Mouse (Mus musculus) brain, embryonic 14.5 days (tissue): Measurements from ENCODE around the gene Ykt6. TPM values are rescaled to one million over a fixed set of nuclear protein-coding genes. Genes with fewer than 3 reads are reported as not detected.

Experiments used
- DNase-seq: peaks from one replicate; pipeline ENCODE4 v3.0.0-alpha.2; 2011; ENCODE audit warnings: low read depth
- CTCF ChIP-seq: fragments of 200-500 bp; IDR thresholded peaks from 2 replicates; pipeline ENCODE4 v1.5.1; 2012; ENCODE audit warnings: inconsistent platforms, mild to moderate bottlenecking, moderate library complexity, borderline replicate concordance; ENCODE audit not compliant: insufficient read depth, insufficient read length; ENCODE audit errors: extremely low read depth
- POLR2A ChIP-seq: fragments of 200-500 bp; IDR thresholded peaks from 2 replicates; pipeline ENCODE4 v1.6.1; 2012; ENCODE audit warnings: mild to moderate bottlenecking, inconsistent platforms, borderline replicate concordance; ENCODE audit not compliant: poor library complexity, insufficient read depth, insufficient read length, severe bottlenecking; ENCODE audit errors: extremely low read depth
- polyA plus RNA-seq: library from polyadenylated mRNA; depleted of rRNA; stranded (reverse); fragments of >200 nt; gene quantifications from 2 replicates; pipeline ENCODE4 v1.2.3, GENCODE M21; 2012; rRNA removed

Gene Ykt6
- polyA plus RNA-seq, 1 experiment = 106 TPM

DNA sequence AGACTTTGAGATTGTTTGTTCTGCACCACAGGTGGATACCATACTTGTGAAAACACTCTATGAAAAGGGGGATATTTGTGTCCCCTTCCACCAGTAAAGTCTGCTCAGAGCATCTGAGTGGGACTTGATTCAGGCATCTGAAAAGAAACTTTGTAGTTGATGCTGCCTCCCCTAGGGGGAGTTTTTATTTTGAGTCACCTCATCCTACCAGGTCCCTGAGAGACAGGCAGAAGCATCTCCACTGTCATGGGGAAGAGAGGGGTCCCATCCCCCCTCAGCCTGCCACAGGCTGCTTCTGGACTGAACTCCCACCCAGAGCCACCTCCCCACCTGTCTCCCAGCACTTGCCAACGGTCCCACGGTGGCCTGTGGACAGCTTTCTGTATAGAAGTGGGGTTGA is 57.9 kb downstream of the Ykt6 start:
- no peak for DNase-seq

DNA sequence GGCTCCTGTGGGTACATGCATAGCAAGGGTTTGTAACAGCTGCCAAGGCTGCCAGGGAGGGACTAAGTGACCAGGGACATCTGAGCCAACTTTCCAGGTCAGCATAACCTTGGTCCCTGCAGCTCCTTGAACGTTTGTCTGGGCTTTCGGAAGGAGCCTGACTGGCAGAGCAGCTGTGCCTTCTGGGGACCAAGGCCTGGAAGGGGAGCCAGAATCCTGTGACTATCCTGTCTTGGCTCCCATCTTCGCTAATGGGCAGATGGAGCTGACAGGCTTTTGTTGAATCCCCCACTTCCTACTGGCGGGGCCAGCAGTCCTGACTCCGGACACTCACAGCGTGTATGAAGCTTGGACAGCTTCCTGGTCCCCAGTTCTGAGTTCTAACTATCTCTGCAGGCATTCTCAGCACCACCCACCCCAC is 59.5 kb downstream of the Ykt6 start:
- TF ChIP-seq CTCF (no peak), POLR2A (no peak)
- DNase-seq = peak; percentile 22

More for the DNA sequence above, 57.9 kb downstream of the Ykt6 start:
- TF ChIP-seq CTCF (no peak; the same call in 1 of the 2 replicates), POLR2A (no peak)

DNA sequence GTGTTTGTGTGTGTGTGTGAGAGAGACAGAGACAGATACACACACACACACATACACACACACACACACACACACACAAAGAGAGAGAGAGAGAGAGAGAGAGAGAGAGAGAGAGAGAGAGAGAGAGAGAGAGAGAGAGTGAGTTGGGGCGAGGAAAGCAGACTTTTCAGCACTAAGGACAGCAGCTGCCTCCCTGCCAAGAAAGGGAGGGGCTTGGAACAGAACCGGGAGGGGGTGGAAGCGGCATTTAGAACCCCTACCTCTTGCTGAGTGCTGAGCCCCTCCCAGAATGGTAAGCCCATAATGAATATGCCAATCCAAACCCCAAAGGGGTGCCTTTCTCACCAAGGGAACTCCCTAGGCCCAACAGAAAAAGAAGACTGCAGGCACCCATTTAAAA is 60.9 kb downstream of the Ykt6 start:
- TF ChIP-seq CTCF = no peak
- TF ChIP-seq POLR2A = no peak
- peak; percentile 66 for DNase-seq

DNA sequence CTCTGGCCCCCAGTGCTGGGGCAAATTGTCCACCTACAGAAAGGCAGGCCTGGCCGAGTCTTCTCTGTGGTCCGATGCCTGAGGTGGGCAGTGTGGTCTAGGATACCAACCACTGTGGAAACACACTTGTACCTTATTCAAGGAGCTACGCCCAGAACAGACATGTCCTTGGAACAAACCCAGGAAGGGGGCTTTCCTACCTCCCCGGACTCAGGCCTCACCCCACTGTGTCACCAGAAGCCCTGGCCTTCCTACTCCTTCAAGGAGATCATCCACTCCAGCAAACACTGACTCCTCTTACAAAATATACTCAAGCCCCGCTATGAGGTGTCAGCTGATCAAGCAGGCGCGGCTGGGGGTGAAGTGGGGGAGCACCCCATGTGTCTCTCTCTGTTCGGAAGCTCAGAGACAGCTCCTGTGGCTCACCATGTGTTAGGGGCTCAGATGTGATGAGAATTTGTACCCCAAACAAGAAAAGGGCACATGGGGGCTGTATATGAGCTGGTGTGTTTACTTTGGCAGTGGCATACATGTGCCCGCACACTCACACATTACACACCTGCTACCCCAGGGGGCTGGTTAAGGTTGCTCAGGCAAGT is 61.4 kb downstream of the Ykt6 start:
- DNase-seq = no peak
- no peak for TF ChIP-seq POLR2A
- TF ChIP-seq CTCF = no peak

Other genes starting within 250 kb of the Ykt6 start
- 112 and 159 TPM in 2 replicates for gene Mrps24, start 240.0 kb upstream of the Ykt6 start, polyA plus RNA-seq
- 20.6 and 25.9 TPM in 2 replicates for gene Urgcp, start 193.3 kb upstream of the Ykt6 start, polyA plus RNA-seq
- gene Dbnl, start 167.2 kb upstream of the Ykt6 start, polyA plus RNA-seq = 123 TPM in 2 replicates
- 0.59 and 0.82 TPM in 2 replicates for gene Pgam2, start 152.0 kb upstream of the Ykt6 start, polyA plus RNA-seq
- gene Polm, start 117.7 kb upstream of the Ykt6 start, polyA plus RNA-seq = 18.9 and 24.5 TPM in 2 replicates
- 6.6 and 18.7 TPM in 2 replicates for gene Aebp1, start 93.7 kb upstream of the Ykt6 start, polyA plus RNA-seq
- 78.0 and 126 TPM in 2 replicates for gene Pold2, start 77.4 kb upstream of the Ykt6 start, polyA plus RNA-seq
- 0.29 and 0.38 TPM in 2 replicates for gene Myl7, start 56.9 kb upstream of the Ykt6 start, polyA plus RNA-seq
- gene Gck, start 5.6 kb upstream of the Ykt6 start, polyA plus RNA-seq = 5.9 and 6.4 TPM in 2 replicates
- 87.5 and 126 TPM in 2 replicates for gene Camk2b, start 110.7 kb downstream of the Ykt6 start, polyA plus RNA-seq
- 0.06 and 0.14 TPM in 2 replicates for gene A730071L15Rik, start 244.3 kb downstream of the Ykt6 start, polyA plus RNA-seq
- gene Nudcd3, start 244.7 kb downstream of the Ykt6 start, polyA plus RNA-seq = 69.9 and 80.9 TPM in 2 replicates